Mouse (Mus musculus): ENCODE measurements around the gene Mettl27.

The Mettl27 gene

DNA sequence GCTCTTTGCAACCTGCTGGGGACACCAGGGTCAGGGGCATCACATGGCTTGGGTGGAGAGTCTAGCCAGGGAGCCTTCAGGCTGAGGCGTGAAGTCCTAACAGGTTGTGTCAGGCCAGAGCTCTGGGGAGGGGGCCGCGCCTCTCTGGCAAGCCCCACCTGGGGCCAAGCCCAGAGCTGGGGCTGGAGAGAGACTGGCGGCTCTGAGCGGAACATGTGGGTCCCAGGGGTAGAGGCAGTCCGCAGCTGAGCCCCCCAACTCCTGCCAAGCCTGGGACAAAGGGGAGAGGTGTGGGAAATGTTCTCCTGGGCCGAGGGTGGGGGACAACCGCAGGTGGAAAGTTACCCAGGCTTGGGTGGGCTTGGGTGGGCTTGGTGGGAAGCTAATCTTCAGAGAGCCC, 35.2 kb upstream of the Mettl27 start:
- Histone ChIP-seq H3K27me3 (ENCODE audit: insufficient read depth, low read length) (peaks cover 7% of the 10 kb centered on the region; the same call in 1 of the 2 replicates), H3K36me3 (ENCODE audit: insufficient read depth, low read length) (no peaks in the 10 kb centered on the region), H3K4me1 (replicated peaks; ENCODE audit: low read depth, low read length) (peaks cover 23% of the 10 kb centered on the region), H3K9me3 (ENCODE audit: low read length) (no peaks in the 10 kb centered on the region), H3K4me3 (replicated peaks; ENCODE audit: low read length) (no peak overlapping the region)
- TF ChIP-seq POU5F1 (IDR thresholded peaks at IDR 0.05; ENCODE audit: borderline replicate concordance, low read length) (no peak), NANOG (IDR thresholded peaks at IDR 0.05; ENCODE audit: borderline replicate concordance, low read length) (no peak), CTCF (conservative IDR thresholded peaks at IDR 0.05; ENCODE audit: low read length) (no peak)

- TF ChIP-seq NANOG (IDR thresholded peaks at IDR 0.05; ENCODE audit: borderline replicate concordance, low read length) (no peak), POU5F1 (IDR thresholded peaks at IDR 0.05; ENCODE audit: borderline replicate concordance, low read length) (no peak), CTCF (conservative IDR thresholded peaks at IDR 0.05; ENCODE audit: low read length) (no peak)
- Histone ChIP-seq H3K4me3 (replicated peaks; ENCODE audit: low read length) (no peak overlapping the region), H3K27me3 (ENCODE audit: insufficient read depth, low read length) (peaks cover 7% of the 10 kb centered on the region; the same call in 1 of the 2 replicates), H3K36me3 (ENCODE audit: insufficient read depth, low read length) (no peaks in the 10 kb centered on the region), H3K4me1 (replicated peaks; ENCODE audit: low read depth, low read length) (peaks cover 20% of the 10 kb centered on the region), H3K9me3 (ENCODE audit: low read length) (no peaks in the 10 kb centered on the region)
Observed at GRCm38 (mm10) chr5:134897596-134897995, 34.6 kb upstream of the Mettl27 start.

GRCm38 (mm10) chr5:134901012-134901643, 31.0 kb upstream of the Mettl27 start:
- no peak overlapping the region for H3K4me3 ChIP-seq (replicated peaks; ENCODE audit: low read length)
- no peaks in the 10 kb centered on the region for H3K9me3 ChIP-seq (ENCODE audit: low read length)
- peaks cover 20% of the 10 kb centered on the region for H3K4me1 ChIP-seq (replicated peaks; ENCODE audit: low read depth, low read length)
- H3K36me3 ChIP-seq (ENCODE audit: insufficient read depth, low read length) = no peaks in the 10 kb centered on the region
- peak; percentile 38 for TF ChIP-seq CTCF (conservative IDR thresholded peaks at IDR 0.05; ENCODE audit: low read length)
- no peak for TF ChIP-seq NANOG (IDR thresholded peaks at IDR 0.05; ENCODE audit: borderline replicate concordance, low read length)
- no peak for TF ChIP-seq POU5F1 (IDR thresholded peaks at IDR 0.05; ENCODE audit: borderline replicate concordance, low read length)
- H3K27me3 ChIP-seq (ENCODE audit: insufficient read depth, low read length) = peaks cover 7% of the 10 kb centered on the region; the same call in 1 of the 2 replicates

DNA sequence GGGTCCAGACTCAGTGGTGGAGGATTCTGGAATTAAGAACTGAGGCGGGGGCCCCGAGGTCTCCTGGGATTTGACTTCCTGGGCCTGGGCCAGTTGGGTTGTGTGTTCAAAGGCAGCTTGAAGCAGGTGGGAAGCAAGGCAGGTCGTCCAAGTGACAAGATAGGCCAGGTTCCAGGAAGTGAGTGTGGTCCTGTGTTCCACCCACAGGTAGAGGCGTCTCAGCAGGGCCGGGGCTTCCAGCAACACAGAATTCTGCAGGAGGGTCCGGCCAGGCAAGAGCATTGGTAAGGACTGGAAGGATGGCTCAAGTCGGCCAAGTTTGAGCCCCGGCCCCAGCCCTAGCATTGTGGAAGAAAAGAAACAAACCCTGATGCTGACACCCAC, 30.5 kb upstream of the Mettl27 start:
- peaks cover 21% of the 10 kb centered on the region for H3K4me1 ChIP-seq (replicated peaks; ENCODE audit: low read depth, low read length)
- no peak overlapping the region for H3K4me3 ChIP-seq (replicated peaks; ENCODE audit: low read length)
- no peaks in the 10 kb centered on the region for H3K36me3 ChIP-seq (ENCODE audit: insufficient read depth, low read length)
- no peaks in the 10 kb centered on the region for H3K9me3 ChIP-seq (ENCODE audit: low read length)
- H3K27me3 ChIP-seq (ENCODE audit: insufficient read depth, low read length) = peaks cover 7% of the 10 kb centered on the region; the same call in 1 of the 2 replicates
- no peak for TF ChIP-seq CTCF (conservative IDR thresholded peaks at IDR 0.05; ENCODE audit: low read length)

DNA sequence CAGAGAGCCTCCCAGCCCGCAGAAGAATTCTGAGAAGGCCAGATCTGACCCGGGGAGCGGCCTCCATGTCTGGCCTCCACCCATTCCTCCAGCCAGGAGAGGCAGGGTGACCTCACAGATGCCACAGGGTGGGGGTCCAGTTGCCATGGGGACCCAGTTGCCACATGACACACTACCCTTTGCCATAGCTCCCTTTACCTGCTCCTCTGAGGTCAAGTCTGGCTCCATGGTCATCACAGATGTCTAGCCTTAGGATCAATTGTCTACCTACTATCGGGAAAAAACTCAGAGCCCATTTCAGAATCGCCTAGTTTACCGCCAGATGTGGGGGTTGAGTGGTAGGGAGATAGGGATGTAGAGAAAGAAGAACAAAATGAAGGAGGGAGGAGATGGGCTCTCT, 25.5 kb upstream of the Mettl27 start, which contains the start of gene Tmem270:
Gene Tmem270, minus strand, starts transcription at position 101 of the 400 bp plus-strand sequence.
- no peak within 1 kb of the TSS for H3K4me3 ChIP-seq (replicated peaks; ENCODE audit: low read length)
- TF ChIP-seq CTCF (conservative IDR thresholded peaks at IDR 0.05; ENCODE audit: low read length) (no peak), POU5F1 (IDR thresholded peaks at IDR 0.05; ENCODE audit: borderline replicate concordance, low read length) (no peak), NANOG (IDR thresholded peaks at IDR 0.05; ENCODE audit: borderline replicate concordance, low read length) (no peak)
- H3K9me3 ChIP-seq (ENCODE audit: low read length) = no peaks in the 10 kb centered on the region
- H3K36me3 ChIP-seq (ENCODE audit: insufficient read depth, low read length) = no peaks in the 10 kb centered on the region
- H3K4me1 ChIP-seq (replicated peaks; ENCODE audit: low read depth, low read length) = peaks cover 10% of the 10 kb centered on the region
- H3K27me3 ChIP-seq (ENCODE audit: insufficient read depth, low read length) = no peaks in the 10 kb centered on the region

DNA sequence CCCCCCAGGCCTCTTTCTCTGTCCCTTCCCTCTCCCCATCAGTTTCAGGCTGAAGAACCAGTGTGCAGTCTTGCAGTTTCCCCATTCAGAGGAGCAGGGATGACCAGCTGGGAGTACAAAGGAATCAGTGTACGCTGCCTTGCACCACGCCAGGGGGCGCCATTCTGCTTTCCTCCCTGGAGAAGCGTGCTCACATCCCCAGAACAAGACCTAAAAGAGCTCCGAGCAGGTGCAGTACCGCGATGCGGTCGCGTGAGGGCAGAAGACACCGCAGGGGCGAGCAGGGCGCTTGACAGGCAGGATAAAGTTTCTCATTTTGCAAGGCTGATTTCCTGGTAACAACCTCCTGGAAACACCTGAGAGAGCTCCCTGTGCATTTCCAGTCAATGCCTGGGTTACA, 25.0 kb upstream of the Mettl27 start:
- H3K27me3 ChIP-seq (ENCODE audit: insufficient read depth, low read length) = no peaks in the 10 kb centered on the region
- TF ChIP-seq POU5F1 (IDR thresholded peaks at IDR 0.05; ENCODE audit: borderline replicate concordance, low read length) = no peak
- peak; percentile 99 for TF ChIP-seq CTCF (conservative IDR thresholded peaks at IDR 0.05; ENCODE audit: low read length)
- peaks cover 10% of the 10 kb centered on the region for H3K4me1 ChIP-seq (replicated peaks; ENCODE audit: low read depth, low read length)
- no peak overlapping the region for H3K4me3 ChIP-seq (replicated peaks; ENCODE audit: low read length)
- H3K36me3 ChIP-seq (ENCODE audit: insufficient read depth, low read length) = no peaks in the 10 kb centered on the region
- H3K9me3 ChIP-seq (ENCODE audit: low read length) = no peaks in the 10 kb centered on the region

- Histone ChIP-seq H3K27me3 (ENCODE audit: insufficient read depth, low read length) (no peaks in the 10 kb centered on the region), H3K9me3 (ENCODE audit: low read length) (peaks cover under 1% of the 10 kb centered on the region; the same call in 1 of the 2 replicates), H3K4me1 (replicated peaks; ENCODE audit: low read depth, low read length) (peaks cover 4% of the 10 kb centered on the region), H3K4me3 (replicated peaks; ENCODE audit: low read length) (no peak overlapping the region), H3K36me3 (ENCODE audit: insufficient read depth, low read length) (no peaks in the 10 kb centered on the region)
- no peak for TF ChIP-seq NANOG (IDR thresholded peaks at IDR 0.05; ENCODE audit: borderline replicate concordance, low read length)
- no peak for TF ChIP-seq POU5F1 (IDR thresholded peaks at IDR 0.05; ENCODE audit: borderline replicate concordance, low read length)
- no peak for TF ChIP-seq CTCF (conservative IDR thresholded peaks at IDR 0.05; ENCODE audit: low read length)
Observed at GRCm38 (mm10) chr5:134911901-134912300, 20.3 kb upstream of the Mettl27 start.

- H3K36me3 ChIP-seq (ENCODE audit: insufficient read depth, low read length) = no peaks in the 10 kb centered on the region
- H3K27me3 ChIP-seq (ENCODE audit: insufficient read depth, low read length) = no peaks in the 10 kb centered on the region
Observed at GRCm38 (mm10) chr5:134913352-134913751, 18.8 kb upstream of the Mettl27 start.

DNA sequence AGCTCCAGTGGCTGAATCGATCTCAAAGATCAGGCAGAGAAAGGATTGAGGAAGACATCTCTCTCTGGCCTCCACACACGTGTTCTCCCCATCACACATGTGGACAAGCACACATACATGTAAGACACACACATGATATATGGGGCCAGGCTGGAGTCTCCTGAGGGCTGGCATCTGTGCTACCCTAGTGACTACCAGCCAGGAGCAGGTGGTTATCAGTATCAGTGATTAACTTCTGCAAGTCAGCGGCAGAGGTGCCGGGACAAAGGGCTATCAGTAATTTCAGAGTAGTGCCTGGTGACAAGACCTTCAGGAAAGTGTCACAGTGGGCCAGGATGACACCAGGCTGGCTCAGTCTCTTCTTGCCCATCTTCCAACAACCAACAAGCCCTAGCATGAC, 18.4 kb upstream of the Mettl27 start:
- Histone ChIP-seq H3K27me3 (ENCODE audit: insufficient read depth, low read length) (no peaks in the 10 kb centered on the region), H3K4me3 (replicated peaks; ENCODE audit: low read length) (no peak overlapping the region), H3K36me3 (ENCODE audit: insufficient read depth, low read length) (no peaks in the 10 kb centered on the region), H3K4me1 (replicated peaks; ENCODE audit: low read depth, low read length) (peaks cover 11% of the 10 kb centered on the region), H3K9me3 (ENCODE audit: low read length) (peaks cover 10% of the 10 kb centered on the region)
- TF ChIP-seq CTCF (conservative IDR thresholded peaks at IDR 0.05; ENCODE audit: low read length) = no peak
- TF ChIP-seq NANOG (IDR thresholded peaks at IDR 0.05; ENCODE audit: borderline replicate concordance, low read length) = no peak
- TF ChIP-seq POU5F1 (IDR thresholded peaks at IDR 0.05; ENCODE audit: borderline replicate concordance, low read length) = no peak

More at GRCm38 (mm10) chr5:134913352-134913751, 18.8 kb upstream of the Mettl27 start:
- Histone ChIP-seq H3K4me3 (replicated peaks; ENCODE audit: low read length) (no peak overlapping the region), H3K9me3 (ENCODE audit: low read length) (peaks cover 10% of the 10 kb centered on the region), H3K4me1 (replicated peaks; ENCODE audit: low read depth, low read length) (peaks cover 7% of the 10 kb centered on the region)
- TF ChIP-seq NANOG (IDR thresholded peaks at IDR 0.05; ENCODE audit: borderline replicate concordance, low read length) = no peak
- no peak for TF ChIP-seq CTCF (conservative IDR thresholded peaks at IDR 0.05; ENCODE audit: low read length)
- no peak for TF ChIP-seq POU5F1 (IDR thresholded peaks at IDR 0.05; ENCODE audit: borderline replicate concordance, low read length)
